Mouse (Mus musculus): ENCODE data around the gene Dolpp1.

DNA sequence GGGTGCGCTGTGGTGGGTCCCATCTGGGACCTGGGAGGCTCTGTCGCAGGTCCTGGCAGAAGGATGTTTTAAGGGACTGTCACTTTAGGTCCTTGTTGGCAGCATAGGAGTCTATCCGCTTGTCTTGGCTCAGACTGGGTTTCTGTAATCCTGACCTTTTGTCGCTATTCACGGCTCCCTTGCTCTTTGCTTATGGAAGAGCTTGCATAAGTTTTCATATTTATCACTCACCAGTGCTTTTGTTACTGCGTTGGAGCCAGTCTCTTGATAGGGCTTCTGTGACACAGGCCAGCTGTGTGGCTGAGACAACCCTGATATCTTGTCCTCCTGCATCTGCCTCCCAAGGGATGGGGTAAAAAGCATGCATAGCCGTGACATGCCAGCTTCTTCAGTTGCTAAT is 12.7 kb upstream of the Dolpp1 start:
- no peak for TF ChIP-seq CTCF (IDR thresholded peaks at IDR 0.05; ENCODE audit: low read depth)
- no peak for TF ChIP-seq EP300 (IDR thresholded peaks at IDR 0.05; ENCODE audit: low read depth)

Measured in liver, postnatal 0 days (tissue).